Mouse (Mus musculus) Patski (cell line): ENCODE data around the gene Pipox. TPM values are rescaled to one million over a fixed set of nuclear protein-coding genes. Genes with fewer than 3 reads are reported as not detected.

ENCODE experiments used
- ATAC-seq: fragments of 100-300 bp; one replicate; pipeline ENCODE4 v1.8.0; 2021
- CTCF ChIA-PET: fragments of 350-600 bp; sonication (Branson Sonifier 250); formaldehyde crosslinking; loops from one replicate; lab custom pipeline; 2022; ENCODE audit warnings: inconsistent platforms; lab: Charles Lee
- POLR2A ChIA-PET: fragments of 350-600 bp; sonication (Branson Sonifier 250); formaldehyde crosslinking; loops from one replicate; lab custom pipeline; 2022; ENCODE audit warnings: antibody characterized with exemption, inconsistent platforms; lab: Charles Lee
- DNase-seq: peaks from one replicate; pipeline ENCODE4 v3.0.0-alpha.2; 2011; ENCODE audit warnings: low read depth, low spot score
- H3K27me3 ChIP-seq: fragments of 371-371 bp; one replicate; pipeline ENCODE4 v1.5.1; 2021
- CTCF ChIP-seq: fragments of 100-300 bp; IDR thresholded peaks from one replicate; pipeline ENCODE4 v1.5.1; 2021
- in situ Hi-C: fragments of 300-500 bp; cut with MboI; formaldehyde crosslinking; loops from 3 replicates; pipeline ENCODE4 v1.11.1; 2018; ENCODE audit warnings: low pct_unique_long_range_greater_than_20kb, mixed read lengths
- polyA plus RNA-seq: library from polyadenylated mRNA; unstranded; gene quantifications from one replicate; pipeline ENCODE4 v1.2.3, GENCODE M21; 2021

Gene Pipox
- polyA plus RNA-seq, 1 experiment from 2014 or later: 0.15 TPM

GRCm38 (mm10) chr11:77896820-77897805 is 3.2 kb upstream of the Pipox start:
- H3K27me3 ChIP-seq: peaks cover 19% of the 10 kb centered on the region
- ChIA-PET CTCF (interaction anchor here (1.2 to 1.4 kb wide), 2 partner anchors 9 to 49 kb away, joined by 3 read pairs; no protein-coding TSS in a partner anchor), POLR2A (no interaction called here)
- ATAC-seq: no peak
- no peak for TF ChIP-seq CTCF
- DNase-seq: no peak
- in situ Hi-C loops: no loop called here

- peaks cover 17% of the 10 kb centered on the region for H3K27me3 ChIP-seq
- no peak for TF ChIP-seq CTCF
- in situ Hi-C loops: no loop called here
- ChIA-PET POLR2A (interaction anchor here (0.6 kb wide), 1 partner anchor 70 kb away, joined by 3 read pairs; no protein-coding TSS in a partner anchor), CTCF (interaction anchor here (1.2 to 1.4 kb wide), 2 partner anchors 9 to 49 kb away, joined by 3 read pairs; no protein-coding TSS in a partner anchor)
- ATAC-seq (no peak), DNase-seq (no peak)
These were observed 2.6 kb upstream of the Pipox start for GRCm38 (mm10) chr11:77896480-77896819.

- CTCF ChIA-PET: interaction anchor here (1.2 to 1.4 kb wide), 2 partner anchors 10 to 50 kb away, joined by 3 read pairs; no protein-coding TSS in a partner anchor
- POLR2A ChIA-PET: interaction anchor here (0.6 kb wide), 1 partner anchor 71 kb away, joined by 3 read pairs; no protein-coding TSS in a partner anchor
- in situ Hi-C loops: no loop called here
- peaks cover 17% of the 10 kb centered on the region for H3K27me3 ChIP-seq
- no peak for TF ChIP-seq CTCF
- DNase-seq: no peak
- no peak for ATAC-seq
These were observed 2.1 kb upstream of the Pipox start for GRCm38 (mm10) chr11:77896011-77896410.

- ATAC-seq (no peak), DNase-seq (no peak)
- CTCF ChIA-PET: no interaction called here
- POLR2A ChIA-PET: no interaction called here
- in situ Hi-C loops: no loop called here
- no peak for TF ChIP-seq CTCF
- peaks cover 17% of the 10 kb centered on the region for H3K27me3 ChIP-seq
These were observed 1.1 kb upstream of the Pipox start for GRCm38 (mm10) chr11:77894967-77895366.

GRCm38 (mm10) chr11:77893283-77893682 is 613 bp downstream of the Pipox start:
- DNase-seq (no peak), ATAC-seq (no peak)
- peaks cover 10% of the 10 kb centered on the region for H3K27me3 ChIP-seq
- no peak for TF ChIP-seq CTCF
- ChIA-PET POLR2A (no interaction called here), CTCF (interaction anchor here (1.3 kb wide), 1 partner anchor 66 kb away, joined by 4 read pairs; no protein-coding TSS in a partner anchor)
- in situ Hi-C loops: no loop called here

GRCm38 (mm10) chr11:77892883-77893282 is 1.0 kb downstream of the Pipox start:
- ChIA-PET CTCF (no interaction called here), POLR2A (no interaction called here)
- TF ChIP-seq CTCF: no peak
- peaks cover 10% of the 10 kb centered on the region for H3K27me3 ChIP-seq
- DNase-seq: no peak
- no peak for ATAC-seq
- in situ Hi-C loops: no loop called here

GRCm38 (mm10) chr11:77890648-77891258 is 3.1 kb downstream of the Pipox start:
- ATAC-seq (no peak), DNase-seq (no peak)
- H3K27me3 ChIP-seq: no peaks in the 10 kb centered on the region
- CTCF ChIA-PET: interaction anchor here (1.4 kb wide), 1 partner anchor 20 kb away, joined by 3 read pairs; no protein-coding TSS in a partner anchor
- POLR2A ChIA-PET: no interaction called here
- no peak for TF ChIP-seq CTCF
- in situ Hi-C loops: no loop called here

GRCm38 (mm10) chr11:77889484-77889883 is 4.4 kb downstream of the Pipox start:
- ChIA-PET CTCF (interaction anchor here (1.4 to 1.5 kb wide), 2 partner anchors 12 to 21 kb away, joined by 3 read pairs; no protein-coding TSS in a partner anchor), POLR2A (no interaction called here)
- no peak for DNase-seq
- in situ Hi-C loops: no loop called here
- H3K27me3 ChIP-seq: no peaks in the 10 kb centered on the region
- no peak for TF ChIP-seq CTCF
- no peak for ATAC-seq

- H3K27me3 ChIP-seq: no peaks in the 10 kb centered on the region
- ChIA-PET POLR2A (no interaction called here), CTCF (interaction anchor here (1.5 kb wide), 1 partner anchor 11 kb away, joined by 3 read pairs; no protein-coding TSS in a partner anchor)
- in situ Hi-C loops: no loop called here
- no peak for TF ChIP-seq CTCF
- DNase-seq (no peak), ATAC-seq (no peak)
These were observed 5.0 kb downstream of the Pipox start for GRCm38 (mm10) chr11:77888846-77889245.

- no peak for TF ChIP-seq CTCF
- in situ Hi-C loops: no loop called here
- ATAC-seq (no peak), DNase-seq (no peak)
- ChIA-PET POLR2A (no interaction called here), CTCF (no interaction called here)
- H3K27me3 ChIP-seq: no peaks in the 10 kb centered on the region
These were observed 6.4 kb downstream of the Pipox start for GRCm38 (mm10) chr11:77887373-77887960.
